Mouse (Mus musculus) lung, embryonic 14.5 days (tissue): ENCODE measurements around the gene Spats1. TPM values are rescaled to one million over a fixed set of nuclear protein-coding genes. Genes with fewer than 3 reads are reported as not detected.
A peak's percentile ranks its signal among the peaks of the same experiment; 100 is the strongest.

Experiments used
- ATAC-seq: fragments of 200-750 bp; cut with Nextera tagmentation; 2 replicates; pipeline ENCODE4 v1.8.0; 2017; ENCODE audit warnings: mild to moderate bottlenecking, moderate TSS enrichment, moderate library complexity; ENCODE audit not compliant: insufficient read depth
- DNase-seq: peaks from one replicate; pipeline ENCODE4 v3.0.0-alpha.2; 2015
- H3K27ac ChIP-seq: fragments of 300-500 bp; sonication (generic); 2 replicates; pipeline ENCODE4 v1.5.1; 2014; ENCODE audit warnings: low read depth, mild to moderate bottlenecking, moderate library complexity
- H3K27me3 ChIP-seq: fragments of 300-500 bp; sonication (generic); 2 replicates; pipeline ENCODE4 v1.6.1; 2014; ENCODE audit warnings: low read length, control low read depth; ENCODE audit not compliant: insufficient read depth
- H3K36me3 ChIP-seq: fragments of 300-500 bp; sonication (generic); 2 replicates; pipeline ENCODE4 v1.6.1; 2014; ENCODE audit warnings: control low read depth; ENCODE audit not compliant: insufficient read depth
- H3K4me1 ChIP-seq: fragments of 300-500 bp; sonication (generic); 2 replicates; pipeline ENCODE4 v1.6.1; 2014; ENCODE audit warnings: antibody characterized with exemption, control low read depth; ENCODE audit not compliant: insufficient read depth
- H3K4me2 ChIP-seq: fragments of 300-500 bp; sonication (generic); 2 replicates; pipeline ENCODE4 v1.6.1; 2014; ENCODE audit warnings: mild to moderate bottlenecking
- H3K4me3 ChIP-seq: fragments of 300-500 bp; sonication (generic); 2 replicates; pipeline ENCODE4 v1.5.1; 2014; ENCODE audit warnings: low read depth, low read length
- H3K9ac ChIP-seq: fragments of 300-500 bp; sonication (generic); 2 replicates; pipeline ENCODE4 v1.6.1; 2014
- H3K9me3 ChIP-seq: fragments of 300-500 bp; sonication (generic); 2 replicates; pipeline ENCODE4 v1.6.1; 2016; ENCODE audit warnings: low read depth, low read length, control low read depth
- CTCF ChIP-seq: IDR thresholded peaks from 2 replicates; pipeline ENCODE4 v1.5.1; 2016; ENCODE audit warnings: antibody characterized with exemption, low read depth
- WGBS: fragments of 180-500 bp; shearing (Covaris S2); extraction: QIAGEN DNeasy Blood & Tissue Kit; methylation state at CpG from one replicate; pipeline ENCODE4 v1.1.7; 2014; 5-methylcytosine and 5-hydroxymethylcytosine counted together
- polyA plus RNA-seq: library from polyadenylated mRNA; unstranded; fragments of >200 nt; fragmentation: Nextera tagmentation; extraction: Ambion mirVana; gene quantifications from 2 replicates; pipeline ENCODE4 v1.2.1, GENCODE M21; 2014

Spats1 gene
- 0.43 and 0.61 TPM in 2 replicates for polyA plus RNA-seq

- DNase-seq (peak; percentile 72), ATAC-seq (peak; percentile 59; the same call in 1 of the 2 replicates)
- no peaks in the 10 kb centered on the region for H3K36me3 ChIP-seq
- H3K9ac ChIP-seq, result 0 out of 2 replicates have a peak within 1 kb of the TSS, but pooled peaks have one; percentile 6
- H3K27ac ChIP-seq, result no peak within 1 kb of the TSS
- 3% methylated on average over 30 of the region's 30 CpGs for WGBS
- peaks cover 8% of the 10 kb centered on the region; the same call in 1 of the 2 replicates for H3K27me3 ChIP-seq
- no peaks in the 10 kb centered on the region for H3K4me1 ChIP-seq
- no peak for TF ChIP-seq CTCF
- H3K4me2 ChIP-seq, result peak within 1 kb of the TSS; percentile 61
- peak within 1 kb of the TSS; percentile 35 for H3K4me3 ChIP-seq
- no peaks in the 10 kb centered on the region for H3K9me3 ChIP-seq
Measured at GRCm38 (mm10) chr17:45474669-45475465, at the start of gene Spats1. Gene Spats1 (minus strand): TSS chr17:45475415.

- Histone ChIP-seq H3K4me3 (no peak overlapping the region), H3K36me3 (0 out of 2 replicates have a peak, but pooled peaks cover 6% of the 10 kb centered on the region), H3K27ac (no peak overlapping the region), H3K4me1 (no peaks in the 10 kb centered on the region), H3K9ac (no peak overlapping the region), H3K9me3 (no peaks in the 10 kb centered on the region), H3K27me3 (peaks cover 11% of the 10 kb centered on the region; the same call in 1 of the 2 replicates), H3K4me2 (no peak overlapping the region)
- ATAC-seq, result no peak
- 57% methylated on average over 4 of the region's 4 CpGs for WGBS
- DNase-seq, result no peak
- no peak for TF ChIP-seq CTCF
Measured at GRCm38 (mm10) chr17:45524961-45525360, 49.7 kb upstream of the Spats1 start.

- H3K4me2 ChIP-seq, result peak within 1 kb of the TSS; percentile 76
- H3K4me3 ChIP-seq, result peak within 1 kb of the TSS; percentile 35
- H3K9me3 ChIP-seq, result no peaks in the 10 kb centered on the region
- ATAC-seq, result peak; percentile 81
- peaks cover 6% of the 10 kb centered on the region; the same call in 1 of the 2 replicates for H3K27me3 ChIP-seq
- no peaks in the 10 kb centered on the region for H3K4me1 ChIP-seq
- no peak within 1 kb of the TSS for H3K27ac ChIP-seq
- DNase-seq, result peak; percentile 85
- H3K9ac ChIP-seq, result peak within 1 kb of the TSS; percentile 59
- under 1% methylated on average over 21 of the region's 21 CpGs for WGBS
- H3K36me3 ChIP-seq, result 0 out of 2 replicates have a peak, but pooled peaks cover 15% of the 10 kb centered on the region
- TF ChIP-seq CTCF, result 0 out of 2 replicates have a peak, but pooled peaks have one; percentile 26
Measured at GRCm38 (mm10) chr17:45523263-45523662, 48.0 kb upstream of the Spats1 start, which contains the start of gene Tcte1. Gene Tcte1 (plus strand): TSS chr17:45523434.

- 80% methylated on average over 11 of the region's 11 CpGs for WGBS
- Histone ChIP-seq H3K36me3 (0 out of 2 replicates have a peak, but pooled peaks cover 28% of the 10 kb centered on the region), H3K9me3 (no peaks in the 10 kb centered on the region), H3K4me1 (no peaks in the 10 kb centered on the region), H3K27me3 (no peaks in the 10 kb centered on the region), H3K4me2 (no peak overlapping the region), H3K27ac (no peak overlapping the region), H3K4me3 (no peak overlapping the region), H3K9ac (no peak overlapping the region)
- TF ChIP-seq CTCF, result no peak
- no peak for DNase-seq
- ATAC-seq, result no peak
Measured at GRCm38 (mm10) chr17:45520136-45520535, 44.9 kb upstream of the Spats1 start.

GRCm38 (mm10) chr17:45518766-45519475, 43.7 kb upstream of the Spats1 start:
- no peak overlapping the region for H3K27ac ChIP-seq
- no peak for TF ChIP-seq CTCF
- no peaks in the 10 kb centered on the region for H3K9me3 ChIP-seq
- ATAC-seq, result no peak
- no peak overlapping the region for H3K9ac ChIP-seq
- WGBS, result 79% methylated on average over 12 of the region's 12 CpGs
- no peak for DNase-seq
- H3K4me3 ChIP-seq, result no peak overlapping the region
- no peaks in the 10 kb centered on the region for H3K4me1 ChIP-seq
- 0 out of 2 replicates have a peak, but pooled peaks cover 28% of the 10 kb centered on the region for H3K36me3 ChIP-seq
- H3K27me3 ChIP-seq, result no peaks in the 10 kb centered on the region
- no peak overlapping the region for H3K4me2 ChIP-seq

- WGBS, result 90% methylated on average over 28 of the region's 28 CpGs
- H3K36me3 ChIP-seq, result 0 out of 2 replicates have a peak, but pooled peaks cover 28% of the 10 kb centered on the region
- H3K4me2 ChIP-seq, result no peak overlapping the region
- ATAC-seq (no peak), DNase-seq (no peak)
- no peak overlapping the region for H3K27ac ChIP-seq
- no peaks in the 10 kb centered on the region for H3K27me3 ChIP-seq
- no peak overlapping the region for H3K4me3 ChIP-seq
- no peaks in the 10 kb centered on the region for H3K4me1 ChIP-seq
- H3K9ac ChIP-seq, result no peak overlapping the region
- no peaks in the 10 kb centered on the region for H3K9me3 ChIP-seq
- no peak for TF ChIP-seq CTCF
Measured at GRCm38 (mm10) chr17:45517549-45518215, 42.5 kb upstream of the Spats1 start.
